Mouse (Mus musculus) kidney, embryonic 16.5 days (tissue): ENCODE results near the gene Rps29. TPM values are rescaled to one million over a fixed set of nuclear protein-coding genes. Genes with fewer than 3 reads are reported as not detected.

ENCODE experiments used
- ATAC-seq: fragments of 200-750 bp; cut with Nextera tagmentation; 2 replicates; pipeline ENCODE4 v1.8.0; 2017; ENCODE audit warnings: moderate TSS enrichment; ENCODE audit not compliant: low FRiP score, low TSS enrichment
- H3K27ac ChIP-seq: fragments of 300-500 bp; sonication (generic); 2 replicates; pipeline ENCODE4 v1.5.1; 2014; ENCODE audit warnings: low read length
- H3K27me3 ChIP-seq: fragments of 300-500 bp; sonication (generic); 2 replicates; pipeline ENCODE4 v1.6.1; 2014; ENCODE audit warnings: low read length, control low read depth, mixed read lengths; ENCODE audit not compliant: insufficient read depth
- H3K36me3 ChIP-seq: fragments of 300-500 bp; sonication (generic); 2 replicates; pipeline ENCODE4 v1.6.1; 2014; ENCODE audit warnings: low read length, control low read depth, mixed read lengths; ENCODE audit not compliant: insufficient read depth
- H3K4me1 ChIP-seq: fragments of 300-500 bp; sonication (generic); 2 replicates; pipeline ENCODE4 v1.6.1; 2014; ENCODE audit warnings: low read length, control low read depth, mixed read lengths; ENCODE audit not compliant: insufficient read depth
- H3K4me2 ChIP-seq: fragments of 300-500 bp; sonication (generic); replicated peaks from 2 replicates; pipeline ENCODE4 v1.6.1; 2014; ENCODE audit warnings: low read depth, low read length
- H3K4me3 ChIP-seq: fragments of 300-500 bp; sonication (generic); 2 replicates; pipeline ENCODE4 v1.5.1; 2014; ENCODE audit warnings: mild to moderate bottlenecking, low read length
- H3K9ac ChIP-seq: fragments of 300-500 bp; sonication (generic); replicated peaks from 2 replicates; pipeline ENCODE4 v1.6.1; 2014; ENCODE audit warnings: low read length
- H3K9me3 ChIP-seq: fragments of 300-500 bp; sonication (generic); 2 replicates; pipeline ENCODE4 v1.6.1; 2016; ENCODE audit warnings: low read length, control low read depth
- WGBS: fragments of 180-500 bp; shearing (Covaris S2); extraction: QIAGEN DNeasy Blood & Tissue Kit; methylation state at CpG from one replicate; pipeline ENCODE4 v1.1.7; 2014; 5-methylcytosine and 5-hydroxymethylcytosine counted together
- polyA plus RNA-seq: library from polyadenylated mRNA; unstranded; fragments of >200 nt; fragmentation: Nextera tagmentation; extraction: Ambion mirVana; gene quantifications from 2 replicates; pipeline ENCODE4 v1.2.1, GENCODE M21; 2015

Rps29 gene
- polyA plus RNA-seq, 1 experiment from 2014 or later: 1,392 TPM

- no peak overlapping the region for H3K9ac ChIP-seq
- no peaks in the 10 kb centered on the region for H3K9me3 ChIP-seq
- H3K27me3 ChIP-seq: no peaks in the 10 kb centered on the region
- no peak overlapping the region for H3K27ac ChIP-seq
- H3K4me1 ChIP-seq: no peaks in the 10 kb centered on the region
- no peak overlapping the region for H3K4me2 ChIP-seq
- H3K4me3 ChIP-seq: no peak overlapping the region
- 88% methylated on average over 7 of the region's 7 CpGs for WGBS
- no peak for ATAC-seq
- no peaks in the 10 kb centered on the region for H3K36me3 ChIP-seq
Observed at GRCm38 (mm10) chr12:69139841-69140240, 19.1 kb downstream of the Rps29 start.

GRCm38 (mm10) chr12:69139201-69139600 lies 19.8 kb downstream of the Rps29 start:
- no peak for ATAC-seq
- WGBS: 94% methylated on average over 3 of the region's 3 CpGs
- no peak overlapping the region for H3K9ac ChIP-seq
- H3K9me3 ChIP-seq: no peaks in the 10 kb centered on the region
- H3K4me1 ChIP-seq: no peaks in the 10 kb centered on the region
- no peak overlapping the region for H3K4me3 ChIP-seq
- H3K27ac ChIP-seq: no peak overlapping the region
- no peaks in the 10 kb centered on the region for H3K36me3 ChIP-seq
- H3K4me2 ChIP-seq: no peak overlapping the region
- H3K27me3 ChIP-seq: no peaks in the 10 kb centered on the region

- no peaks in the 10 kb centered on the region for H3K9me3 ChIP-seq
- H3K27me3 ChIP-seq: no peaks in the 10 kb centered on the region
- no peak overlapping the region for H3K27ac ChIP-seq
- H3K4me1 ChIP-seq: no peaks in the 10 kb centered on the region
- no peak; the same call in 1 of the 2 replicates for ATAC-seq
- H3K36me3 ChIP-seq: no peaks in the 10 kb centered on the region
- H3K4me3 ChIP-seq: no peak overlapping the region
- H3K4me2 ChIP-seq: no peak overlapping the region
- no peak overlapping the region for H3K9ac ChIP-seq
- WGBS: 10% methylated on average over 10 of the region's 10 CpGs
Observed at GRCm38 (mm10) chr12:69131981-69132380, 27.0 kb downstream of the Rps29 start.

DNA sequence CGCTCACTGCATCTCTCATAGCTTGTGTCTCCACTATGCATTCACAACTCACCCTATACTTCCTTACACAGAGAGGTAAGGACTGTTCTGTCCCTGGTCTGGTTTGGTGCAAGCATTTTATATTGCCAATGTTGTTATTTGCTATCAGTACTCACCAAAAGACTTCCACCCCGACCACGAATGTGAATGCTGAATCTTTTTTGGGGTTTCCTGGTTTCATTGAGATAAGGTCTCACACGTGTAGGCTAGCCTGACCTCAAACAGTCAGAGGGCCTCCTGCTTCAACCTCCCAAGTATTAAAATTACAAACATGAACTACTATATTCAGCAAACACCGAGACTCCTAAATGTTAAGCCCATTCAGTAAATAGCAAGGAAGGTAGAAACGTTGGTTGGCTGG lies 27.7 kb downstream of the Rps29 start:
- WGBS: 83% methylated on average over 6 of the region's 6 CpGs
- ATAC-seq: no peak
- Histone ChIP-seq H3K9me3 (no peaks in the 10 kb centered on the region), H3K4me1 (no peaks in the 10 kb centered on the region), H3K27ac (no peak overlapping the region), H3K4me3 (no peak overlapping the region), H3K9ac (no peak overlapping the region), H3K4me2 (no peak overlapping the region), H3K27me3 (no peaks in the 10 kb centered on the region), H3K36me3 (no peaks in the 10 kb centered on the region)

DNA sequence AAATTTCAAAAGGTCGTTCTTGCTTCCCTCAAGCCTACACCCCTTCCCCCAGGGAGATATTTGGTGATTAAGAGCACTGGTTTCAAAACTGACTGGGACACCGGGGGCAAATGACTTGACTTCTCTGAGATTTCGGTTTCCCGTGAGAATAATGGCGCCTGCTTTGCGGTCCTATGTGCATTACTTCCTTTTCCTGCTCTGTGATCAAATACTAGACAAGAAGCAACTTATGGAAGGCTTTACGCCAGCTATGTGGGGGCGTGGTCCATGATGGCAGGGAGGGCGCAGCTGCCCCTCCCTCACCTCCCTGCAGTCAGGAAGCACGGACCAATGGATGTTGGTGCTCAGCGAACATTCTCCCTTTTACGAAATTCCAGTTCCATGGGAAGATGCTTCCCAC lies 28.5 kb downstream of the Rps29 start:
- H3K4me3 ChIP-seq: 0 out of 2 replicates have a peak overlapping the region, but pooled peaks have one; percentile 13
- no peak overlapping the region for H3K9ac ChIP-seq
- H3K9me3 ChIP-seq: no peaks in the 10 kb centered on the region
- H3K4me2 ChIP-seq: peak overlapping the region; percentile 28
- H3K4me1 ChIP-seq: no peaks in the 10 kb centered on the region
- H3K27ac ChIP-seq: no peak overlapping the region
- H3K36me3 ChIP-seq: no peaks in the 10 kb centered on the region
- H3K27me3 ChIP-seq: no peaks in the 10 kb centered on the region
- WGBS: 72% methylated on average over 12 of the region's 12 CpGs
- ATAC-seq: no peak

DNA sequence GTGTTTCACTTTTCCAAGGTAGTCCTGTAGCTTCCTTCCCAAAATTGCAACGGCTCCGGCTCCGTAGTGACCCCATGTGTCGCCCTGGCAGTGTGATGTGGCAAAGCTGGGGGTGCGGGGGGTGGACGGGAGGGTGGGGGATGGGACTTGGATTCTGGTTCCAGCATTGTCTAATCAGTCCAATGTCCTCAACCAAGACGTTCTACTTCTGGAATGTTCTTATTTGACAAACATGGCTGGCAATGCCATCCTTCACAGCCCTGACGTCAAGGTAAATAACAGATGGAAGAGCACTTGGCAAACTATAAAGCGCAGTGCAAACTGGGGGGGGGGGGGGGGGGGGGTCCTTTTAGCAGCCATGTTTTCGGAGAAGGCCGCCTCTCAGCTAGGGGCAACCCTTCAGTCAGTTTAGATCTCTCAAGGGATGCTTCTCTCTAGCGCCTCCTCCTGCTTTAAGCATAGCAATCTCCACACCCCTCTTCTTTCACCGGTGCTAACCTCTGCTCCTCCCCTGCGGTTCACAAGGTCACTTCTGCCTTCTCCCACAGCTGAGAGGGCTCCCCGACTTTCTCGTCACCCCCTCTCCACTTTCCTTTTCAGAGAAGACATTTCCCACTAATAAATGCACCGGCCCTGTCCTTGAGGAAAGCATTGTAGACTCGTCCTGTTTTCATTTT lies 29.2 kb downstream of the Rps29 start:
- H3K4me3 ChIP-seq: 0 out of 2 replicates have a peak overlapping the region, but pooled peaks have one; percentile 13
- no peak overlapping the region for H3K27ac ChIP-seq
- no peaks in the 10 kb centered on the region for H3K27me3 ChIP-seq
- no peaks in the 10 kb centered on the region for H3K4me1 ChIP-seq
- no peak; the same call in 1 of the 2 replicates for ATAC-seq
- H3K9me3 ChIP-seq: no peaks in the 10 kb centered on the region
- H3K36me3 ChIP-seq: no peaks in the 10 kb centered on the region
- no peak overlapping the region for H3K9ac ChIP-seq
- peak overlapping the region; percentile 28 for H3K4me2 ChIP-seq
- 40% methylated on average over 17 of the region's 18 CpGs for WGBS

DNA sequence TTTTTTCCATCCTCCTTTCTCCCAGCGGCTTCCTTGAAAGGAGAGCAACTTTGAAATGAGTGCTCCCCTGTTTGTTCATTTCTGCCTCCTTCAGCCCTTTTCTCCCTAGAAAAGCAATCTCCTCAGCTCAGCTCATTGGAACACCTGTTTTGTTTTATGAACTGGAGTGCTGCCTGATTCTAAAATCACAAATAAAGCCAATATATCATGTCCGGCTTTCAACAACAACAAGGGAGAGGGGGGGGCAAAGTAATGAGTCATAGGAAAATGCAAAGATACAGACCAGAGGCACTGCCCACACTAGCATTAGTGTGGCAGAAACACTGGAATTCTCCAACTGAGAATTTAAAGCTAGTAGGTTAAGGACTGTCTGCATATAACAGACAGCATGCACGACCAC lies 31.4 kb downstream of the Rps29 start:
- no peaks in the 10 kb centered on the region for H3K27me3 ChIP-seq
- no peak overlapping the region for H3K4me2 ChIP-seq
- 74% methylated on average over 3 of the region's 3 CpGs for WGBS
- no peak for ATAC-seq
- no peak overlapping the region for H3K27ac ChIP-seq
- no peaks in the 10 kb centered on the region for H3K4me1 ChIP-seq
- no peak overlapping the region for H3K9ac ChIP-seq
- H3K36me3 ChIP-seq: no peaks in the 10 kb centered on the region
- H3K4me3 ChIP-seq: no peak overlapping the region
- no peaks in the 10 kb centered on the region for H3K9me3 ChIP-seq

GRCm38 (mm10) chr12:69127170-69127569 lies 31.8 kb downstream of the Rps29 start:
- no peak overlapping the region for H3K9ac ChIP-seq
- H3K4me2 ChIP-seq: no peak overlapping the region
- 85% methylated on average over 5 of the region's 5 CpGs for WGBS
- H3K27ac ChIP-seq: no peak overlapping the region
- no peaks in the 10 kb centered on the region for H3K27me3 ChIP-seq
- H3K4me1 ChIP-seq: no peaks in the 10 kb centered on the region
- H3K9me3 ChIP-seq: no peaks in the 10 kb centered on the region
- no peak for ATAC-seq
- H3K36me3 ChIP-seq: no peaks in the 10 kb centered on the region
- no peak overlapping the region for H3K4me3 ChIP-seq

DNA sequence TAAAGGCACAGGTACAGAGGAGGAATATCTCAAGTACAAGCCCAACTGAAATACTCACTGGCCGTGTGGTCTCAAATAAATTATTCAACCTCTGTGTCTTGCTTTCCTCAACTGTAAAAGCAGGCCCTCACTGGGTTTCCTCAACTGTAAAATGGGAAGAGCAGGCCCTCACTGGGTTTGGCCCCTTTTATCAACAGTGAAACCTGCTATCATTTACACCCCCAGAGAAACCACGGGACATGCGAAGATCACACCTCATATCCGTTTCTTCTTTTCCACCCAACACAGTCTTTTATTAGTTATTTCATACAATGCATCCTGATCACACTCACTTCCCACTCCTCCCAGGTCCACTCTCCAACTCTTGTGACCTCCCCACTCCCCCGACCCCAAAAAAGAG lies 33.9 kb downstream of the Rps29 start:
- Histone ChIP-seq H3K27me3 (no peaks in the 10 kb centered on the region), H3K4me3 (no peak overlapping the region), H3K4me1 (no peaks in the 10 kb centered on the region), H3K4me2 (no peak overlapping the region), H3K9ac (no peak overlapping the region), H3K27ac (no peak overlapping the region), H3K36me3 (no peaks in the 10 kb centered on the region), H3K9me3 (no peaks in the 10 kb centered on the region)
- WGBS: 82% methylated on average over 5 of the region's 5 CpGs
- ATAC-seq: no peak

DNA sequence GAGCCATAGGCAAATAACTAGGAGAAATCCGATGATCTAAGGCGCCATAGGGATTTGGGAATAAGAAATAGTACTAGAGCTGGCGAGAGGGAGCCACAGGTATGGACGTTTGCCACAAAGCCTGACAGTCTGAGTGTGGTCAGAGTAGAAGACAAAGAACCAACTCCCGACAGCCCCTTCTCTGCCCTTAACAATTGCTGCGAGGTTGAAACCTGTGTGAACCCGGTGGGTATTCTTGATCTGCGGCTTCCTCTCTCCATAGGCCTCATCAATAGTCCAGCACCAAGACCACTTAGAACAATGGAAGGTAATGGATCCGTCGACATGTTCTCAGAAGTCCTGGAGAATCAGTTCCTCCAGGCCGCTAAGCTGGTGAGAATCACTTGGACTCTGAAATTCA lies 36.2 kb downstream of the Rps29 start:
- Histone ChIP-seq H3K9me3 (no peaks in the 10 kb centered on the region), H3K27me3 (no peaks in the 10 kb centered on the region), H3K36me3 (no peaks in the 10 kb centered on the region), H3K27ac (no peak overlapping the region), H3K4me2 (no peak overlapping the region), H3K9ac (no peak overlapping the region), H3K4me3 (no peak overlapping the region), H3K4me1 (no peaks in the 10 kb centered on the region)
- ATAC-seq: no peak
- WGBS: 88% methylated on average over 11 of the region's 11 CpGs
